Mouse (Mus musculus) ES-Bruce4 (cell line): ENCODE data around the gene Ggcx. TPM values are rescaled to one million over a fixed set of nuclear protein-coding genes. Genes with fewer than 3 reads are reported as not detected.
"Not testable (repeated sequence)": the region's sequence is repeated elsewhere in the genome, so short reads cannot be mapped to it uniquely, and the experiment has no call there.

Source experiments
- H3K27ac ChIP-seq: 2 replicates; pipeline ENCODE4 v1.5.1; 2012; ENCODE audit warnings: low read length, inconsistent platforms; ENCODE audit not compliant: insufficient read depth
- H3K27me3 ChIP-seq: 2 replicates; pipeline ENCODE4 v1.6.1; 2012; ENCODE audit warnings: mild to moderate bottlenecking, low read length, inconsistent platforms; ENCODE audit not compliant: control insufficient read depth, poor library complexity, insufficient read depth, severe bottlenecking
- H3K36me3 ChIP-seq: 2 replicates; pipeline ENCODE4 v1.6.1; 2012; ENCODE audit warnings: inconsistent platforms, mild to moderate bottlenecking, low read length, moderate library complexity; ENCODE audit not compliant: control insufficient read depth, poor library complexity, insufficient read depth, severe bottlenecking
- H3K4me1 ChIP-seq: one replicate; pipeline ENCODE4 v1.8.1; 2011; ENCODE audit warnings: low read length; ENCODE audit not compliant: control insufficient read depth, insufficient read depth
- H3K4me3 ChIP-seq: 2 replicates; pipeline ENCODE4 v1.5.1; 2011; ENCODE audit warnings: low read depth, mild to moderate bottlenecking, low read length
- H3K9ac ChIP-seq: 2 replicates; pipeline ENCODE4 v1.6.1; 2012; ENCODE audit warnings: low read depth, mild to moderate bottlenecking, inconsistent platforms; ENCODE audit not compliant: poor library complexity, severe bottlenecking
- H3K9me3 ChIP-seq: replicated peaks from 2 replicates; pipeline ENCODE4 v1.6.1; 2012; ENCODE audit warnings: mild to moderate bottlenecking, low read length, inconsistent platforms; ENCODE audit not compliant: control insufficient read depth, poor library complexity, insufficient read depth, severe bottlenecking
- CTCF ChIP-seq: IDR thresholded peaks from one replicate; pipeline ENCODE4 v1.8.1; 2011; ENCODE audit warnings: low read depth, low read length
- EP300 ChIP-seq: IDR thresholded peaks from 2 replicates; pipeline ENCODE4 v1.6.1; 2011; ENCODE audit warnings: low read depth, low read length; ENCODE audit not compliant: insufficient read depth
- POLR2A ChIP-seq: IDR thresholded peaks from one replicate; pipeline ENCODE4 v1.8.1; 2011; ENCODE audit warnings: low read length; ENCODE audit not compliant: insufficient read depth
- polyA plus RNA-seq: library from polyadenylated mRNA; stranded (reverse); fragments of >200 nt; gene quantifications from 2 replicates; pipeline ENCODE4 v1.2.4, GENCODE M21; 2011; ENCODE audit warnings: low read depth; ENCODE audit not compliant: missing spikeins, insufficient read depth, insufficient read length

The Ggcx gene
- polyA plus RNA-seq, 1 experiment = 16.6 TPM

GRCm38 (mm10) chr6:72466171-72466570, 52.1 kb downstream of the Ggcx start:
- no peak for TF ChIP-seq POLR2A
- no peak for TF ChIP-seq CTCF
- TF ChIP-seq EP300 = no peak
- Histone ChIP-seq H3K4me3 (no peak overlapping the region), H3K27ac (no peak overlapping the region), H3K9me3 (no peaks in the 10 kb centered on the region), H3K9ac (no peak overlapping the region), H3K36me3 (no peaks in the 10 kb centered on the region), H3K27me3 (no peaks in the 10 kb centered on the region), H3K4me1 (peaks cover 7% of the 10 kb centered on the region)

- H3K9me3 ChIP-seq = no peaks in the 10 kb centered on the region
- no peak for TF ChIP-seq POLR2A
- TF ChIP-seq CTCF = no peak
- TF ChIP-seq EP300 = no peak
- peaks cover 2% of the 10 kb centered on the region for H3K4me1 ChIP-seq
- no peak overlapping the region for H3K9ac ChIP-seq
- no peak overlapping the region for H3K27ac ChIP-seq
- no peaks in the 10 kb centered on the region for H3K36me3 ChIP-seq
- H3K27me3 ChIP-seq = no peaks in the 10 kb centered on the region
- H3K4me3 ChIP-seq = no peak overlapping the region
Measured at GRCm38 (mm10) chr6:72473264-72474041, 59.3 kb downstream of the Ggcx start.

GRCm38 (mm10) chr6:72475221-72475985, 61.3 kb downstream of the Ggcx start:
- Histone ChIP-seq H3K9me3 (no peaks in the 10 kb centered on the region), H3K27ac (no peak overlapping the region), H3K27me3 (no peaks in the 10 kb centered on the region), H3K36me3 (no peaks in the 10 kb centered on the region), H3K4me1 (no peaks in the 10 kb centered on the region), H3K9ac (no peak overlapping the region), H3K4me3 (no peak overlapping the region)
- TF ChIP-seq EP300 (no peak), CTCF (no peak), POLR2A (no peak)

- no peaks in the 10 kb centered on the region for H3K36me3 ChIP-seq
- no peak overlapping the region for H3K4me3 ChIP-seq
- H3K9ac ChIP-seq = no peak overlapping the region
- no peaks in the 10 kb centered on the region for H3K4me1 ChIP-seq
- TF ChIP-seq EP300 = no peak
- TF ChIP-seq CTCF = no peak
- TF ChIP-seq POLR2A = no peak
- no peaks in the 10 kb centered on the region for H3K27me3 ChIP-seq
- no peak overlapping the region for H3K27ac ChIP-seq
- no peaks in the 10 kb centered on the region for H3K9me3 ChIP-seq
Measured at GRCm38 (mm10) chr6:72476836-72477235, 62.7 kb downstream of the Ggcx start.

GRCm38 (mm10) chr6:72477621-72478020, 63.5 kb downstream of the Ggcx start:
- Histone ChIP-seq H3K4me1 (no peaks in the 10 kb centered on the region), H3K27me3 (no peaks in the 10 kb centered on the region), H3K9ac (no peak overlapping the region), H3K9me3 (no peaks in the 10 kb centered on the region), H3K4me3 (no peak overlapping the region), H3K27ac (no peak overlapping the region), H3K36me3 (no peaks in the 10 kb centered on the region)
- no peak for TF ChIP-seq CTCF

- not testable (repeated sequence) for H3K9ac ChIP-seq, H3K27ac ChIP-seq, H3K36me3 ChIP-seq, H3K27me3 ChIP-seq, H3K4me1 ChIP-seq, H3K4me3 ChIP-seq, H3K9me3 ChIP-seq
Measured at GRCm38 (mm10) chr6:72478691-72479090, 64.6 kb downstream of the Ggcx start.
